Mouse (Mus musculus) lung, adult 2 months (tissue): Measurements from ENCODE around the gene Kcnh6. TPM values are rescaled to one million over a fixed set of nuclear protein-coding genes. Genes with fewer than 3 reads are reported as not detected.
A peak's percentile ranks its signal among the peaks of the same experiment; 100 is the strongest.
"Not testable (repeated sequence)": the region's sequence is repeated elsewhere in the genome, so short reads cannot be mapped to it uniquely, and the experiment has no call there.

Experiments used
- DNase-seq: peaks from one replicate; pipeline ENCODE4 v3.0.0; 2022
- H3K4me1 ChIP-seq: fragments of 200-500 bp; 2 replicates; pipeline ENCODE4 v1.6.1; 2011; ENCODE audit warnings: low read length; ENCODE audit not compliant: control insufficient read depth, insufficient read depth
- H3K4me3 ChIP-seq: fragments of 200-500 bp; replicated peaks from 2 replicates; pipeline ENCODE3; 2011; ENCODE audit warnings: low read depth, mild to moderate bottlenecking, control low read depth, low read length; ENCODE audit errors: extremely low read depth
- CTCF ChIP-seq: fragments of 200-500 bp; IDR thresholded peaks from 2 replicates; pipeline ENCODE4 v1.5.1; 2011; ENCODE audit warnings: mild to moderate bottlenecking, low read length, control low read depth; ENCODE audit not compliant: insufficient read depth
- POLR2A ChIP-seq: fragments of 200-500 bp; IDR thresholded peaks from 2 replicates; pipeline ENCODE4 v1.6.1; 2011; ENCODE audit warnings: low read depth, mild to moderate bottlenecking, control low read depth, low read length, borderline replicate concordance; ENCODE audit errors: extremely low read depth
- WGBS: fragments of 180-500 bp; shearing (Covaris S2); methylation state at CpG from one replicate; pipeline ENCODE4 v1.1.7; 2018; 5-methylcytosine and 5-hydroxymethylcytosine counted together
- polyA plus RNA-seq: library from polyadenylated mRNA; depleted of rRNA; stranded (reverse); fragments of >200 nt; gene quantifications from 2 replicates; pipeline ENCODE4 v1.2.3, GENCODE M21; 2012

Kcnh6 gene
- polyA plus RNA-seq, 1 experiment: 0.44 TPM

DNA sequence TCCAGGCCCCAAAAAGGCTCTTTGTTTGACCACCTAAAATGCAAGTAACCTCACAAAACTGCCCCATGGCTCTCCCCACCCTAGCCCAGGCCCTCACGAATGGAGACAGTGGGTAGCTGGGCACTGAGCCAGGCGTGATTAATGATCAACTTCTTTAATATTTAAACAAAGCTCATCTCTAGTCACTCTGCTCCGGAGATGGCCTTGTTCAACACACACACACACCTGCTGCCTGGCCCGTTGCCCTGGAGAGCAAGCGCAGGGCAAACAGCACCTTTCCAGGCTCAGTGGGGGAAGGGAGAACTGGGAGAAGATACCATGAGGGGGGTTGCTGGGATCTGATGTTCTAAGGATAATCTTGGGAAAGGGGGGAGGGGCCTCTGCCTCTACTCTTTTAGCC lies 2.0 kb upstream of the Kcnh6 start:
- 0 out of 2 replicates have a peak, but pooled peaks cover 2% of the 10 kb centered on the region for H3K4me1 ChIP-seq
- no peak for DNase-seq
- WGBS: 20% methylated on average over 5 of the region's 5 CpGs
- no peak overlapping the region for H3K4me3 ChIP-seq
- TF ChIP-seq CTCF: no peak
- no peak for TF ChIP-seq POLR2A

DNA sequence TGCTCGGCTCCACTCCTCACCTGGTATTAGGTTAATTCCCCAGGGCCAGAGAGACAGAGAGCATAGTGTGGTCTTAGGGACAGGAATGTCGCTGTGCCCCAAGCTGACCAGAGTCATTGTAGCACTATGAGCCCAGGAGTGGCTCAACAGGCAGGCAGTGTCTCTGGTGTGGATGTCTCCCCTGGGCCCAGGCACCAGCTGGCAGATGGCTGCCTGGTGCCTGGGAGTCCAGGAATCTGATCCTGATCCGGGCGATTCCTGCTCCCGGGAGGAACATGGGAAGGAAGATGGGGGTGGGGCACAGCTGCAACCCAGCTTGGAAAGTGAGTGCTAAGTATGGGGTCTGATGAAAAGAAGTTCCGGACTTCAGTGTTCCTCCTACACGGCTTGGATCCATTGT lies 4.8 kb downstream of the Kcnh6 start:
- Histone ChIP-seq H3K4me1 (0 out of 2 replicates have a peak, but pooled peaks cover 2% of the 10 kb centered on the region), H3K4me3 (no peak overlapping the region)
- TF ChIP-seq CTCF (no peak), POLR2A (no peak)
- WGBS: 45% methylated on average over 7 of the region's 7 CpGs
- no peak for DNase-seq

DNA sequence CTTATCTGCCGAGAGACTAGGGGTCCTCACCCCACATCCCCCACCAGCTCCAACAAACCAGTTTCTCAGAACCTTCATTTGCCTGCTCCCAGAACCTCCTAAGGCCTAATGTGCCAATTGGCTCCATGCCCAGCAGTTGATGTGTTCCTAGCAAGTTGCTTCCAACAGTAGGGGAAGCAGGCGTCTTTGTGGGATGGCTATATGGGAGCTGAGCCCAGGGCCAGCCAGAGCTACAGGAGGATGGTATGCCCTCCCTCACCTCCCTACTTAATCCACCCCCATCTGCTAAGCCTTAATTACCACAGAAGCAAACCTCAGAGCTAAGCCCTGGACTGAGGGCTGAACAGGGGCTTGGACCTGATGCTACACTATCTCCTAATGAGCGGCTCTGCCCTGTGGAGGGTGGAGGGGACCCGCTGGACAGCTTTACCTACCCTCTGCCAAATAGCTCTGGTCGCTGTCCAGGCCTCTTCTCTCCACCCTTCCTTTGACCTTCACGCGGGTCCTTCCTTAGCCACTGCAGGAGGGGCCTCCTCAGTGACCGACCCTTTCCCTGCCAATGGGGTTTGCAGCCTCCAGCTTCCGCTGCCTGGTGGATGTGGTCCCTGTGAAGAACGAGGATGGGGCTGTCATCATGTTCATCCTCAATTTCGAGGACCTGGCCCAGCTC lies 5.8 kb downstream of the Kcnh6 start:
- TF ChIP-seq POLR2A (no peak), CTCF (no peak)
- 36% methylated on average over 11 of the region's 11 CpGs for WGBS
- Histone ChIP-seq H3K4me1 (no peaks in the 10 kb centered on the region), H3K4me3 (no peak overlapping the region)
- no peak for DNase-seq

DNA sequence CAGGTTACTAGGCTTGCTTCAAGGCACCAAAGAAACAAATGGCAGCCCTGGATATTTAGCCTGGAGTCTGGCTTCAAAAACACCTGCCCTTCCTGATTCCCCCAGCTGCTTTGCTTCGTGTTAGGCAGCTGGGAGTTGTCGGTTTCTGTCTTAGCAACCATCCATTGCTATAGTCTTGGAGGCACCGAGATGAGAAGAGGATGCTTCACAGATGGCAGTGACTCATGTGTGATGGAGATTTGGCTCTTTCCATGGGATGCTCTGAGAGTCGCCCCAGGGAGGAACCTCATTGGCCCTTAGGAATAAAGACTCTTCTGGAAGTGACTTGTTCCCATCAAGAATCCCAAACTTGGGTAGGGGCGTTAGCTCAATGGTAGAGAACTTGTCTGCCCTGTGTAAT lies 8.5 kb downstream of the Kcnh6 start:
- DNase-seq: no peak
- TF ChIP-seq CTCF: no peak
- TF ChIP-seq POLR2A: no peak
- Histone ChIP-seq H3K4me1 (peaks cover 6% of the 10 kb centered on the region; the same call in 1 of the 2 replicates), H3K4me3 (no peak overlapping the region)
- 67% methylated on average over 5 of the region's 5 CpGs for WGBS

DNA sequence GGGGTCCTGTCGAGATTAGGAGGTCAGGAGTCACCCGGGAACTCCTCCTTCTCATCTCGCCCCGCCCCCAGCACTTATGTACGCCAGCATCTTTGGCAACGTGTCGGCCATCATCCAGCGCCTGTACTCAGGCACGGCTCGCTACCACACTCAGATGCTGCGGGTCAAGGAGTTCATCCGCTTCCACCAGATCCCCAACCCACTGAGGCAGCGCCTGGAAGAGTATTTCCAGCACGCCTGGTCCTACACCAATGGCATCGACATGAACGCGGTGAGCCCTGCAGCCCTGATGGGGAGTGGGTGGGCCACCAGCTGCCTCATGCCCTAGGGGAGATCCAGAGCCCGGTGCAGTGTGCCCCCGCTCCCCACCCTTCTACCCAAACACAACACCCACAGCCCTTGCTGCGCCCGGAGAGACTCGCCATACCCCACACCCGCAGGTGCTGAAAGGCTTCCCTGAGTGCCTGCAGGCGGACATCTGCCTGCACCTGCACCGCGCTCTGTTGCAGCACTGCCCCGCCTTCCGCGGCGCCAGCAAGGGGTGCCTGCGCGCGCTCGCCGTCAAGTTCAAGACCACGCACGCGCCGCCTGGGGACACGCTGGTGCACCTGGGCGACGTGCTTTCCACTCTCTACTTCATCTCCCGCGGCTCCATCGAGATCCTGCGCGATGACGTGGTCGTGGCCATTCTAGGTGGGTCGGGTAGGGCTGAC lies 12.3 kb downstream of the Kcnh6 start:
- Histone ChIP-seq H3K4me3 (no peak overlapping the region), H3K4me1 (peaks cover 6% of the 10 kb centered on the region; the same call in 1 of the 2 replicates)
- 14% methylated on average over 50 of the region's 50 CpGs for WGBS
- DNase-seq: no peak
- TF ChIP-seq CTCF (no peak), POLR2A (no peak)

DNA sequence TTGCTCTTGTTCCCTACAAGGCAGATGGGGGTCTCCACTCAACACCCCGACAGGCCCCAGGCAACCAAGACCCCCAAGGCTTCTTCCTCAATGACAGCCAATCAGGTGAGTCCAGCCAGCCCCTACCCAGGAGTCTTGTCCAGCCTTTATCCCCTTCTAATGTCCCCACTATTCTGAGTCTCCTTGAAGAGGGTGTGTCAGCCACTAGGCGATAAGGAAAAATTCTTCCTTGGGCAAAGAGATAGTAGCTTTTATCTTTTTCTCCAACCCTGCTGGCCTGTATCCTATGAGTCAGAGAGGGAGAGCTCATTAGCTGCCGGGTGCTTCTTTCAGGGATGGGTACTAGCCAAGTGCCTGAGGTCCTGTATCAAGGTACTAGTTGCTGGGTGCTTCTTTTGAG lies 17.9 kb downstream of the Kcnh6 start:
- Histone ChIP-seq H3K4me1 (peaks cover 4% of the 10 kb centered on the region), H3K4me3 (no peak overlapping the region)
- WGBS: 75% methylated on average over 3 of the region's 3 CpGs
- no peak for DNase-seq
- TF ChIP-seq CTCF (no peak), POLR2A (no peak)

DNA sequence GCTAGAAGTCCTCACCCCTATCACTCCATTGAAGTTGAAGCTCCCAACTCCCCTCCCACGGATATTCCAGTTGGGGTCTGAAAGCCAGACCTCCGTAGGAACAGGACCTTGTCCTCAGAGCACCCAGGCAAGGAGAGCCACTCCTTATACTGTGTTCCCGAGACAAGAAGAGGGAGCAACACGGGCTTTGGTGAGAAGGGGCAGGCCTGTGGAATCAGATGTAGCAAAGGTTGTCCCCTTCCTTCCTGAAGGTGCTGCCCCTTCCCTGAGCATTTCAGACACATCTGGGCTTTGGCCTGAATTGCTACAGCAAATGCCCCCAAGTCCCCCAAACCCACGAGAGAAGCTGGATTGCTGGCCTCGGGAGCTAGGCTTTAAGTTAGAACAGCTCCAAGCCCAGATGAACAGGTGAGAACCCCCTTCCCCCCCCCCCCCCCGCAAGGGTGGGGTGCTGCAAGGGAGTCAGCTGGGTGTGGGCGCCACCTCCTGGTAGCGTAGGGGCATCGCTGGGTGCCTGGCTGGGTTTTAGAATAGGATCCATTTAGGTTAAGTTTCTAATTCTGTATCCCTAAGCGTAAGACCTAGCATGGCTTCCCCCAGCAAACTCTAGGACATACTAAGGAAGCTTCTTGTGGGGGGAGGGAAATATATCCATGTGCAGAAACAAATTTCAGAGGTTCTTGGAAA lies 18.7 kb downstream of the Kcnh6 start:
- Histone ChIP-seq H3K4me1 (peaks cover 4% of the 10 kb centered on the region), H3K4me3 (no peak overlapping the region)
- TF ChIP-seq POLR2A (no peak), CTCF (peak; percentile 71)
- WGBS: 23% methylated on average over 11 of the region's 11 CpGs
- DNase-seq: peak; percentile 60

DNA sequence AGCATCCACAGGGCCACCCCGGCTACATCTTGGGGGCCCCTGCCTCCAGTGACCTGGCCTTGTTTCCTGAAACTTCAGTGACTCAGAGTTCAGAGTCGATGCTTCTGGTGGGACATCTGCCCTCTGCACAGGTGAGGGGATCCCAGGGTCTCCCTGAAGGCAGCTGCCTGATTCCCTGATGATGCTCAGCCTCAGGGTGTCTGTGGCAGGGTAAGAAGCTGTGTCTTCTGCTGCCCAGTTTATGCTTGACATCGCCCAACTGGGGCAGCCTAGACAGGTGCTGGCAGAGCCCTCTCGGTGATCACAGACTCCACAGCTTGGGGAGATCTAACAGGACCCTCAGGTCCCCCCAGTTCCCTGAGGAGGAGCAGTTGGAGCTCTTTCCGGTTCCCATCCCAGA lies 19.7 kb downstream of the Kcnh6 start:
- no peak for TF ChIP-seq POLR2A
- Histone ChIP-seq H3K4me3 (no peak overlapping the region), H3K4me1 (peaks cover 4% of the 10 kb centered on the region)
- 91% methylated on average over 5 of the region's 5 CpGs for WGBS
- DNase-seq: no peak

DNA sequence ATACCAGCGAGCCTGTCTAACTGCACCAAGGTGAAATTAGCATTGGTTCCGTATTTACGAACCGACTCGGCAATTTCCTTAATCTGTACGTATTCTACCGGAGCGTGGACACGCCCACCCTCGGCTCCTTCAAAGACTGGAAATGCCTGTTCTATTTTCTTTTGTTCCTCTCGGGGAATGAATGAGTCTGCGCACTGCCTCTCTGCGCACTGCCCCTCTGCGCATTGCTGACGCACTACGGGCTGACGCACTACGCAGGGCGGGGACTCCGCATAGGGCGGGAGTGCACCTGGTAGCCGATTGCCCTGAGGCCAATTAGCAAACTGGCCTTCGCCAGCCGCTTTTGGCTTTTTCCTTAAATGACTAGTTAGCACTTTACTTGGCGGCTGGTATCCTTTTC lies 24.1 kb downstream of the Kcnh6 start:
- DNase-seq, H3K4me3 ChIP-seq, H3K4me1 ChIP-seq: not testable (repeated sequence)
- 31% methylated on average over 14 of the region's 25 CpGs for WGBS
